ENCODE assay signal across 11 mouse cellular contexts in the genomic region with DNA sequence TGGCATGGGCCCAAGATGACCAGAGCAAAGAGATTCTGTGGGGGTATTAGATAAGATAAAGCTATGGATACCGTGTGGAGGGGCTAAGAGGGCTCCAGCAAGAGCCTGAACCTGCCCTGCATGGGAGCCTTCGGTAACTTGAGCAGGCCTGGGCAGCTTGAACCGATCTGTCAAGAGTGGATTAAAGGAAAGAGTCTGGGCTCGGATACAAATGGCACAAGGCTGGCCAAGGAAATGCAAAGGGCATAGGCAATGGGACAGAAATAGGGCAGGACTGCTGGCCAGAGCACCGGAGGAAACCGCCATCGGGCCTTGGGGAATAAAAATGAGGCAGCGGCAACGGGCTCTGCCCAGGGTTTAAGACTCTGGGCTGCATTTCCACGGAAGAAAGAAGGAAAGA. TPM values are rescaled to one million over a fixed set of nuclear protein-coding genes. Genes with fewer than 3 reads are reported as not detected.
DNase-seq lines count a peak whose midpoint lies in the region; ATAC-seq and TF ChIP-seq lines count a peak whose summit lies in the region.
"Had no signal": no experiment of that assay in that cellular context is flagged by ENCODE, and none has a peak within 500 bp of the region (broad histone marks: within the 10 kb centered on the region; RNA-seq: fewer than 3 reads in every experiment).

No protein-coding gene starts in this region.

- H3K79me2 ChIP-seq in liver, adult 2 months (ENCODE audit: control insufficient read depth, insufficient read depth, low read length) = no peaks in the 10 kb centered on the region

- H3K9ac ChIP-seq in liver, adult 2 months (ENCODE audit: low read depth, low read length) = no peak overlapping the region
- no peak overlapping the region for H3K9ac ChIP-seq in liver, embryonic 12.5 days
- H3K9ac ChIP-seq in intestine, postnatal 0 days (ENCODE audit: low read depth, low read length) = no peak overlapping the region

- H3K9me3 ChIP-seq in liver, embryonic 12.5 days (replicated peaks) = no peaks in the 10 kb centered on the region
- H3K9me3 ChIP-seq in limb, embryonic 10.5 days (replicated peaks) = no peaks in the 10 kb centered on the region
- H3K9me3 ChIP-seq in intestine, postnatal 0 days (ENCODE audit: control insufficient read depth) = no peaks in the 10 kb centered on the region

- peaks cover 8% of the 10 kb centered on the region; the same call in 1 of the 2 replicates for H3K4me1 ChIP-seq in liver, adult 2 months (ENCODE audit: control insufficient read depth, insufficient read depth, low read length)
- H3K4me1 ChIP-seq in liver, embryonic 12.5 days = peaks cover 37% of the 10 kb centered on the region
- peaks cover 10% of the 10 kb centered on the region for H3K4me1 ChIP-seq in limb, embryonic 10.5 days
- H3K4me1 ChIP-seq in intestine, postnatal 0 days (replicated peaks; ENCODE audit: control insufficient read depth, insufficient read depth, low read length) = no peaks in the 10 kb centered on the region

- ATAC-seq in liver, embryonic 12.5 days = no peak
- ATAC-seq in intestine, postnatal 0 days = no peak

- 63% methylated on average over 10 of the region's 10 CpGs for WGBS in liver, adult 2 months
- WGBS in liver, embryonic 12.5 days (ENCODE audit: insufficient replicate concordance) = 70% methylated on average over 10 of the region's 10 CpGs
- WGBS in limb, embryonic 10.5 days = 56% methylated on average over 10 of the region's 10 CpGs
- 64% methylated on average over 10 of the region's 10 CpGs for WGBS in intestine, postnatal 0 days

- H3K4me3 ChIP-seq in liver, adult 2 months (ENCODE audit: insufficient read depth, low read depth, low read length) = no peak overlapping the region
- H3K4me3 ChIP-seq in liver, embryonic 12.5 days = no peak overlapping the region
- no peak overlapping the region for H3K4me3 ChIP-seq in limb, embryonic 10.5 days
- no peak overlapping the region for H3K4me3 ChIP-seq in intestine, postnatal 0 days (ENCODE audit: low read depth, low read length)
- H3K4me3 ChIP-seq: layer of hippocampus, adult 2 months had no signal

- no peak for TF ChIP-seq POLR2A in liver, adult 2 months (IDR thresholded peaks at IDR 0.05; ENCODE audit: extremely low read depth, insufficient read depth, low read length)

- H3K4me2 ChIP-seq in liver, embryonic 12.5 days = no peak overlapping the region
- H3K4me2 ChIP-seq in intestine, postnatal 0 days (replicated peaks; ENCODE audit: low read depth) = no peak overlapping the region

- TF ChIP-seq CTCF in liver, adult 2 months (IDR thresholded peaks at IDR 0.05; ENCODE audit: low read depth, low read length) = no peak
- TF ChIP-seq CTCF in intestine, postnatal 0 days (IDR thresholded peaks at IDR 0.05; ENCODE audit: low read depth) = no peak

- no peak overlapping the region for H3K27ac ChIP-seq in liver, adult 2 months (replicated peaks; ENCODE audit: insufficient read depth, low read depth, low read length)
- no peak overlapping the region for H3K27ac ChIP-seq in liver, embryonic 12.5 days
- H3K27ac ChIP-seq in limb, embryonic 10.5 days = peak overlapping the region; percentile 36; the same call in 1 of the 2 replicates
- H3K27ac ChIP-seq in intestine, postnatal 0 days (ENCODE audit: low read depth, low read length) = no peak overlapping the region
- H3K27ac ChIP-seq: layer of hippocampus, adult 2 months had no signal

- peak; percentile 35 for DNase-seq in adrenal gland, adult 2 months
- DNase-seq in adrenal gland, adult 8-10 months = no peak
- DNase-seq in liver, adult 2 months (ENCODE audit: extremely low read depth, low read depth, low spot score) = peak; percentile 37
- peak; percentile 40 for DNase-seq in fat pad, adult 2 months (ENCODE audit: extremely low read depth, low read depth, low spot score)
- no peak for DNase-seq in limb, embryonic 10.5 days (ENCODE audit: low spot score)
- no peak for DNase-seq in cerebellum, adult 11-12 months
- DNase-seq: retina, postnatal 1 day had no signal

- no peaks in the 10 kb centered on the region for H3K27me3 ChIP-seq in liver, adult 2 months (ENCODE audit: control insufficient read depth, insufficient read depth, low read length)
- no peaks in the 10 kb centered on the region for H3K27me3 ChIP-seq in liver, embryonic 12.5 days (replicated peaks)
- no peaks in the 10 kb centered on the region for H3K27me3 ChIP-seq in limb, embryonic 10.5 days (ENCODE audit: low read depth, poor library complexity, severe bottlenecking)
- H3K27me3 ChIP-seq in intestine, postnatal 0 days (replicated peaks; ENCODE audit: control insufficient read depth, insufficient read depth, low read length) = no peaks in the 10 kb centered on the region

- H3K36me3 ChIP-seq in liver, adult 2 months (ENCODE audit: control insufficient read depth, insufficient read depth, low read length) = no peaks in the 10 kb centered on the region
- H3K36me3 ChIP-seq in liver, embryonic 12.5 days = no peaks in the 10 kb centered on the region
- H3K36me3 ChIP-seq in limb, embryonic 10.5 days = no peaks in the 10 kb centered on the region
- no peaks in the 10 kb centered on the region for H3K36me3 ChIP-seq in intestine, postnatal 0 days (ENCODE audit: control insufficient read depth, insufficient read depth)
- H3K36me3 ChIP-seq: G1E had no signal

RNA-seq across cellular contexts. Expression of a gene that starts 12.4 kb away (rescaled TPM):
- 10 to 100 TPM in 1 of 2 experiments, 1 to 10 TPM in 1; 3.8 to 10.8 TPM for total RNA-seq in adrenal gland, adult 2 months (2021)
- 9.7 and 14.7 TPM in 2 replicates for polyA plus RNA-seq in adrenal gland, adult 2 months (2012; rRNA removed)
- total RNA-seq in adrenal gland, adult 8-10 months (2022) = 1 to 10 TPM; 7.5 to 9.2 (median 8.8) TPM
- total RNA-seq in liver, adult 2 months (2014; rRNA removed) = 1.9 and 3.3 TPM in 2 replicates
- 5.5 and 5.6 TPM in 2 replicates for polyA plus RNA-seq in liver, adult 2 months (2012; rRNA removed)
- 16.5 and 17.2 TPM in 2 replicates for polyA plus RNA-seq in liver, embryonic 12.5 days (2016; fragmentation: Nextera tagmentation; extraction: Ambion mirVana)
- polyA plus RNA-seq in limb, embryonic 10.5 days (2016; fragmentation: Nextera tagmentation; extraction: Ambion mirVana) = 4.3 and 4.9 TPM in 2 replicates
- 6.4 and 8.3 TPM in 2 replicates for polyA plus RNA-seq in intestine, postnatal 0 days (2015; fragmentation: Nextera tagmentation; extraction: Ambion mirVana)

RNA-seq across cellular contexts. Expression of a gene that starts 15.5 kb away (rescaled TPM):
- total RNA-seq in adrenal gland, adult 2 months (2021) = 1 to 10 TPM; 3.5 to 5.2 TPM
- 0.83 TPM in 2 replicates for polyA plus RNA-seq in adrenal gland, adult 2 months (2012; rRNA removed)
- 1 to 10 TPM; 4.5 to 8.6 (median 7.2) TPM for total RNA-seq in adrenal gland, adult 8-10 months (2022)
- total RNA-seq in liver, adult 2 months (2014; rRNA removed) = 1.9 and 2.8 TPM in 2 replicates
- 0.72 and 1.2 TPM in 2 replicates for polyA plus RNA-seq in liver, adult 2 months (2012; rRNA removed)
- 37.6 and 40.7 TPM in 2 replicates for polyA plus RNA-seq in liver, embryonic 12.5 days (2016; fragmentation: Nextera tagmentation; extraction: Ambion mirVana)
- 45.7 and 47.1 TPM in 2 replicates for polyA plus RNA-seq in limb, embryonic 10.5 days (2016; fragmentation: Nextera tagmentation; extraction: Ambion mirVana)
- 3.5 TPM in 2 replicates for polyA plus RNA-seq in intestine, postnatal 0 days (2015; fragmentation: Nextera tagmentation; extraction: Ambion mirVana)

RNA-seq across cellular contexts. Expression of a gene that starts 30.6 kb away (rescaled TPM):
- 1 to 10 TPM; 1.2 to 2.6 TPM for total RNA-seq in adrenal gland, adult 2 months (2021)
- polyA plus RNA-seq in adrenal gland, adult 2 months (2012; rRNA removed) = 5.5 and 6.7 TPM in 2 replicates
- 1 to 10 TPM; 1.8 to 4.4 (median 3.8) TPM for total RNA-seq in adrenal gland, adult 8-10 months (2022)
- total RNA-seq in liver, adult 2 months (2014; rRNA removed) = 0.87 and 1.3 TPM in 2 replicates
- polyA plus RNA-seq in liver, adult 2 months (2012; rRNA removed) = 2.2 and 2.4 TPM in 2 replicates
- 12.0 and 14.0 TPM in 2 replicates for polyA plus RNA-seq in liver, embryonic 12.5 days (2016; fragmentation: Nextera tagmentation; extraction: Ambion mirVana)
- 1.9 and 3.0 TPM in 2 replicates for polyA plus RNA-seq in limb, embryonic 10.5 days (2016; fragmentation: Nextera tagmentation; extraction: Ambion mirVana)
- 3.8 and 4.5 TPM in 2 replicates for polyA plus RNA-seq in intestine, postnatal 0 days (2015; fragmentation: Nextera tagmentation; extraction: Ambion mirVana)

Comparison
In these comparisons a context has a peak if more than half of its experiments do, and no peak if none do; other contexts are left out.
1. DNase-seq: peak in adrenal gland, adult 2 months (single experiment), liver, adult 2 months (single experiment) and fat pad, adult 2 months (single experiment); none in adrenal gland, adult 8-10 months (single experiment), limb, embryonic 10.5 days (single experiment) and cerebellum, adult 11-12 months (single experiment).